Mouse (Mus musculus): ENCODE measurements around the gene Kif3a. TPM values are rescaled to one million over a fixed set of nuclear protein-coding genes. Genes with fewer than 3 reads are reported as not detected.

Gene Kif3a
- total RNA-seq, 1 experiment = 11.1 TPM

- no peak for DNase-seq (ENCODE audit: low read depth, low spot score)
- in situ Hi-C loops (cut with MboI; ENCODE audit: low sequenced_read_pairs in 2 of 2, unreplicated experiment in 2 of 2) = no loop called here
- H3K27ac ChIP-seq (ENCODE audit: insufficient read depth, low read depth, low read length, poor library complexity, severe bottlenecking) = no peak overlapping the region
- no peaks in the 10 kb centered on the region for H3K36me3 ChIP-seq (ENCODE audit: control insufficient read depth, insufficient read depth, low read length, poor library complexity, severe bottlenecking)
- no peak overlapping the region for H3K9ac ChIP-seq (ENCODE audit: insufficient read depth, low read depth, low read length, poor library complexity, severe bottlenecking)
- no peaks in the 10 kb centered on the region for H3K9me3 ChIP-seq (ENCODE audit: control insufficient read depth, insufficient read depth, low read depth, low read length)
- H3K4me1 ChIP-seq (ENCODE audit: control insufficient read depth in 2 of 2, insufficient read depth in 2 of 2, low read length in 2 of 2, poor library complexity in 1 of 2) = peaks cover 0 to 12% of the 10 kb centered on the region in 2 experiments; a peak in 1 of 4 replicates
- TF ChIP-seq CHD2 (IDR thresholded peaks at IDR 0.05; ENCODE audit: low read depth, low read length) = no peak
- TF ChIP-seq HCFC1 (IDR thresholded peaks at IDR 0.05; ENCODE audit: borderline replicate concordance, insufficient read depth, low read length) = no peak
- TF ChIP-seq MAFK (IDR thresholded peaks at IDR 0.05; ENCODE audit: insufficient read depth, low read depth, low read length) = no peak
- TF ChIP-seq ZC3H11A (IDR thresholded peaks at IDR 0.05; ENCODE audit: borderline replicate concordance, low read depth, low read length) = no peak
- no peak for TF ChIP-seq ZNF384 (IDR thresholded peaks at IDR 0.05; ENCODE audit: low read depth, low read length)
- no peak overlapping the region for H3K4me3 ChIP-seq (ENCODE audit: insufficient read depth in 1 of 2, low read depth in 1 of 2, low read length in 2 of 2, poor library complexity in 1 of 2, severe bottlenecking in 1 of 2)
These were observed 66.5 kb downstream of the Kif3a start for GRCm38 (mm10) chr11:53633644-53634043.

GRCm38 (mm10) chr11:53634556-53634955 is 67.4 kb downstream of the Kif3a start, which contains the start of gene Il13:
Gene Il13 (minus strand): TSS chr11:53634702.
- Histone ChIP-seq H3K27ac (ENCODE audit: insufficient read depth, low read depth, low read length, poor library complexity, severe bottlenecking) (no peak within 1 kb of the TSS), H3K4me3 (ENCODE audit: insufficient read depth in 1 of 2, low read depth in 1 of 2, low read length in 2 of 2, poor library complexity in 1 of 2, severe bottlenecking in 1 of 2) (no peak within 1 kb of the TSS), H3K36me3 (ENCODE audit: control insufficient read depth, insufficient read depth, low read length, poor library complexity, severe bottlenecking) (no peaks in the 10 kb centered on the region), H3K9me3 (ENCODE audit: control insufficient read depth, insufficient read depth, low read depth, low read length) (no peaks in the 10 kb centered on the region), H3K9ac (ENCODE audit: insufficient read depth, low read depth, low read length, poor library complexity, severe bottlenecking) (no peak within 1 kb of the TSS), H3K4me1 (ENCODE audit: control insufficient read depth in 2 of 2, insufficient read depth in 2 of 2, low read length in 2 of 2, poor library complexity in 1 of 2) (peaks cover 0 to 12% of the 10 kb centered on the region in 2 experiments; a peak in 1 of 4 replicates)
- TF ChIP-seq ZNF384 (IDR thresholded peaks at IDR 0.05; ENCODE audit: low read depth, low read length) = no peak
- no peak for TF ChIP-seq ZC3H11A (IDR thresholded peaks at IDR 0.05; ENCODE audit: borderline replicate concordance, low read depth, low read length)
- TF ChIP-seq MAFK (IDR thresholded peaks at IDR 0.05; ENCODE audit: insufficient read depth, low read depth, low read length) = no peak
- in situ Hi-C loops (cut with MboI; ENCODE audit: low sequenced_read_pairs in 2 of 2, unreplicated experiment in 2 of 2) = no loop called here
- no peak for DNase-seq (ENCODE audit: low read depth, low spot score)

GRCm38 (mm10) chr11:53635590-53636182 is 68.5 kb downstream of the Kif3a start:
- in situ Hi-C loops (cut with MboI; ENCODE audit: low sequenced_read_pairs in 2 of 2, unreplicated experiment in 2 of 2) = no loop called here
- Histone ChIP-seq H3K9me3 (ENCODE audit: control insufficient read depth, insufficient read depth, low read depth, low read length) (no peaks in the 10 kb centered on the region), H3K27ac (ENCODE audit: insufficient read depth, low read depth, low read length, poor library complexity, severe bottlenecking) (no peak overlapping the region), H3K9ac (ENCODE audit: insufficient read depth, low read depth, low read length, poor library complexity, severe bottlenecking) (peak overlapping the region; percentile 45; the same call in 1 of the 2 replicates), H3K4me1 (ENCODE audit: control insufficient read depth in 2 of 2, insufficient read depth in 2 of 2, low read length in 2 of 2, poor library complexity in 1 of 2) (peaks cover 0 to 12% of the 10 kb centered on the region in 2 experiments; a peak in 1 of 4 replicates), H3K4me3 (ENCODE audit: insufficient read depth in 1 of 2, low read depth in 1 of 2, low read length in 2 of 2, poor library complexity in 1 of 2, severe bottlenecking in 1 of 2) (peak overlapping the region; percentile 30 to 41; a peak in 2 of 4 replicates), H3K36me3 (ENCODE audit: control insufficient read depth, insufficient read depth, low read length, poor library complexity, severe bottlenecking) (no peaks in the 10 kb centered on the region)
- no peak for DNase-seq (ENCODE audit: low read depth, low spot score)
- TF ChIP-seq MAFK (IDR thresholded peaks at IDR 0.05; ENCODE audit: insufficient read depth, low read depth, low read length) (no peak), ZNF384 (IDR thresholded peaks at IDR 0.05; ENCODE audit: low read depth, low read length) (no peak), HCFC1 (IDR thresholded peaks at IDR 0.05; ENCODE audit: borderline replicate concordance, insufficient read depth, low read length) (no peak), ZC3H11A (IDR thresholded peaks at IDR 0.05; ENCODE audit: borderline replicate concordance, low read depth, low read length) (no peak), CHD2 (IDR thresholded peaks at IDR 0.05; ENCODE audit: low read depth, low read length) (no peak)

- Histone ChIP-seq H3K4me1 (ENCODE audit: control insufficient read depth in 2 of 2, insufficient read depth in 2 of 2, low read length in 2 of 2, poor library complexity in 1 of 2) (peaks cover 0 to 13% of the 10 kb centered on the region in 2 experiments; a peak in 1 of 4 replicates), H3K27ac (ENCODE audit: insufficient read depth, low read depth, low read length, poor library complexity, severe bottlenecking) (no peak overlapping the region), H3K9me3 (ENCODE audit: control insufficient read depth, insufficient read depth, low read depth, low read length) (no peaks in the 10 kb centered on the region), H3K4me3 (ENCODE audit: insufficient read depth in 1 of 2, low read depth in 1 of 2, low read length in 2 of 2, poor library complexity in 1 of 2, severe bottlenecking in 1 of 2) (peak overlapping the region; percentile 30 to 41; a peak in 3 of 4 replicates), H3K36me3 (ENCODE audit: control insufficient read depth, insufficient read depth, low read length, poor library complexity, severe bottlenecking) (no peaks in the 10 kb centered on the region), H3K9ac (ENCODE audit: insufficient read depth, low read depth, low read length, poor library complexity, severe bottlenecking) (peak overlapping the region; percentile 45; the same call in 1 of the 2 replicates)
- in situ Hi-C loops (cut with MboI; ENCODE audit: low sequenced_read_pairs in 2 of 2, unreplicated experiment in 2 of 2) = no loop called here
- DNase-seq (ENCODE audit: low read depth, low spot score) = no peak
- no peak for TF ChIP-seq ZC3H11A (IDR thresholded peaks at IDR 0.05; ENCODE audit: borderline replicate concordance, low read depth, low read length)
These were observed 69.0 kb downstream of the Kif3a start for GRCm38 (mm10) chr11:53636183-53636646.
